Mouse (Mus musculus) cerebellum, adult 2 months (tissue): Measurements from ENCODE around the gene Hus1.

Experiments used
- CTCF ChIP-seq: fragments of 200-500 bp; IDR thresholded peaks from 2 replicates; pipeline ENCODE4 v1.5.1; 2011; ENCODE audit warnings: low read depth, mild to moderate bottlenecking, control low read depth, low read length, moderate library complexity, borderline replicate concordance; ENCODE audit not compliant: insufficient read depth
- POLR2A ChIP-seq: fragments of 200-500 bp; IDR thresholded peaks from 2 replicates; pipeline ENCODE4 v1.6.1; 2011; ENCODE audit warnings: low read length, control low read depth, borderline replicate concordance; ENCODE audit not compliant: insufficient read depth

- no peak for TF ChIP-seq CTCF
- TF ChIP-seq POLR2A = no peak
Measured at GRCm38 (mm10) chr11:9011348-9011747, 357 bp upstream of the Hus1 start.
